Mouse (Mus musculus): ENCODE measurements around the gene Dysf. TPM values are rescaled to one million over a fixed set of nuclear protein-coding genes. Genes with fewer than 3 reads are reported as not detected.
"Not testable (repeated sequence)": the region's sequence is repeated elsewhere in the genome, so short reads cannot be mapped to it uniquely, and the experiment has no call there.

Gene Dysf
- total RNA-seq, 1 experiment, result 12.8 TPM

DNA sequence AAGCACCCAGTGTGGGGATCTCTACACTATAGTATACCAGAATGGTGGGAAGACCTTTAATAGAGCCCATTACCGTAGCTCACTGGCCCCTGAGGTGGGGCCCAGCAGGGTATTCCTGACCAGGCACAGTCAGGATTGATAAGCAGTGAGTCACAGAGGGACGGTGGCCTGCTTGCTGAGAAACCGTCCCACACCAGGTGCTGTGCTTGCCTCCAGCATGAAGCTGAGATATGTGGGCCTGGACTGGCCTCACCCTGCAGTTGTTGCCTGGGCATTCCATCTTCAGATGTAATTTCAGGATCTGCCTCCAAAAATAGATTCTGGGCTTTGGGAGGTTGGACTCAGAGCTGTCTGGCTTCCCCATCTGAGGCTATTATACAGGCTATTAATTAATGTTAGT is 13.6 kb downstream of the Dysf start:
- Histone ChIP-seq H3K9me3 (ENCODE audit: control insufficient read depth, insufficient read depth, low read depth, low read length) (no peaks in the 10 kb centered on the region), H3K4me3 (ENCODE audit: insufficient read depth in 1 of 2, low read depth in 1 of 2, low read length in 2 of 2, poor library complexity in 1 of 2, severe bottlenecking in 1 of 2) (no peak overlapping the region), H3K4me1 (ENCODE audit: control insufficient read depth in 2 of 2, insufficient read depth in 2 of 2, low read length in 2 of 2, poor library complexity in 1 of 2) (peaks cover 2 to 13% of the 10 kb centered on the region in 2 experiments; a peak in 2 of 4 replicates), H3K9ac (ENCODE audit: insufficient read depth, low read depth, low read length, poor library complexity, severe bottlenecking) (no peak overlapping the region), H3K27ac (ENCODE audit: insufficient read depth, low read depth, low read length, poor library complexity, severe bottlenecking) (no peak overlapping the region), H3K36me3 (ENCODE audit: control insufficient read depth, insufficient read depth, low read length, poor library complexity, severe bottlenecking) (no peaks in the 10 kb centered on the region)
- no peak for DNase-seq (ENCODE audit: low read depth, low spot score)
- in situ Hi-C loops (cut with MboI; ENCODE audit: low sequenced_read_pairs in 2 of 2, unreplicated experiment in 2 of 2), result no loop called here
- TF ChIP-seq ZNF384 (IDR thresholded peaks at IDR 0.05; ENCODE audit: low read depth, low read length), result no peak
- no peak for TF ChIP-seq ZC3H11A (IDR thresholded peaks at IDR 0.05; ENCODE audit: borderline replicate concordance, low read depth, low read length)
- TF ChIP-seq HCFC1 (IDR thresholded peaks at IDR 0.05; ENCODE audit: borderline replicate concordance, insufficient read depth, low read length), result no peak
- no peak for TF ChIP-seq MAFK (IDR thresholded peaks at IDR 0.05; ENCODE audit: insufficient read depth, low read depth, low read length)
- no peak for TF ChIP-seq CHD2 (IDR thresholded peaks at IDR 0.05; ENCODE audit: low read depth, low read length)

DNA sequence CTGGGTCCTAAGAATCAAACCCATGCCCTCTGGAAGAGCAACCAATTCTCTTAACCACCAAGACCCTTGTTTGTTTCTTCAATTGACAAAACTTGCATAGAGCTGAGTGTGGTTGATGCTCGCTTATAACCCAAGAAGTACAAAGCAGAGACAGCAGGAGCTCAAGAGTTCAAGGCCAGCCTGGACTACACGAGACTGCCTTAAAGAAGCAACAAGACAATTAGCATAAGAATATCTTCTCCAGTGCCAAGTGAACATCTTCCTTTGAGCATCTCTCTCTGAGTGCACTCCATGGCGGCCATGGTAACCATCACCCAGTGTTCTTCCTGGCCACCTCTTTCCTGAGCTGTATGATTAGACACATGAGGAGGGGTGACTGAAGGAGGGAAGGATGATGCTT is 17.2 kb downstream of the Dysf start:
- Histone ChIP-seq H3K4me1 (ENCODE audit: control insufficient read depth in 2 of 2, insufficient read depth in 2 of 2, low read length in 2 of 2, poor library complexity in 1 of 2) (peaks cover 0 to 2% of the 10 kb centered on the region in 2 experiments; a peak in 1 of 4 replicates), H3K27ac (ENCODE audit: insufficient read depth, low read depth, low read length, poor library complexity, severe bottlenecking) (no peak overlapping the region), H3K4me3 (ENCODE audit: insufficient read depth in 1 of 2, low read depth in 1 of 2, low read length in 2 of 2, poor library complexity in 1 of 2, severe bottlenecking in 1 of 2) (no peak overlapping the region), H3K36me3 (ENCODE audit: control insufficient read depth, insufficient read depth, low read length, poor library complexity, severe bottlenecking) (no peaks in the 10 kb centered on the region), H3K9me3 (ENCODE audit: control insufficient read depth, insufficient read depth, low read depth, low read length) (no peaks in the 10 kb centered on the region), H3K9ac (ENCODE audit: insufficient read depth, low read depth, low read length, poor library complexity, severe bottlenecking) (no peak overlapping the region)
- DNase-seq (ENCODE audit: low read depth, low spot score), result no peak
- no peak for TF ChIP-seq MAFK (IDR thresholded peaks at IDR 0.05; ENCODE audit: insufficient read depth, low read depth, low read length)
- TF ChIP-seq HCFC1 (IDR thresholded peaks at IDR 0.05; ENCODE audit: borderline replicate concordance, insufficient read depth, low read length), result no peak
- TF ChIP-seq ZNF384 (IDR thresholded peaks at IDR 0.05; ENCODE audit: low read depth, low read length), result no peak
- TF ChIP-seq ZC3H11A (IDR thresholded peaks at IDR 0.05; ENCODE audit: borderline replicate concordance, low read depth, low read length), result no peak
- TF ChIP-seq CHD2 (IDR thresholded peaks at IDR 0.05; ENCODE audit: low read depth, low read length), result no peak
- in situ Hi-C loops (cut with MboI; ENCODE audit: low sequenced_read_pairs in 2 of 2, unreplicated experiment in 2 of 2), result no loop called here

DNA sequence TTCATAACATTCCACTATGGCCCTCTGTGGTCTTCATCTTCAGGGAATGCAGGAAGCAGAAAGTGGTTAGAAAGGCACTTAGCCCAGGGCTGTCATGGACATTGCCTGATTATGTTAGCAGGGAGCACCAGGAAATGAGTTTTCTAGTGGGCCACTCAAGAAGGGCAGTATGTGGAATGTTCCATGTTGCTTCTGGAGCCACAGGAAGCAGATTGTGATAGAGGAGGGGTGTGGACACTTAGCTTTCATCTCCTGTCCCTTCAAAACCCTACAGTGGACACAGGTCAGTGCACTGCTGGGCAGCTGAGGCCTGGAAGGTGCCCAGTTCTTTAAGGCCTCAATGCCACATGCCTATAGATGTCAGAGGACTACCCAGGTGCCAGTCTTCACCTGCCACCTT is 20.4 kb downstream of the Dysf start:
- no peak overlapping the region for H3K4me3 ChIP-seq (ENCODE audit: insufficient read depth in 1 of 2, low read depth in 1 of 2, low read length in 2 of 2, poor library complexity in 1 of 2, severe bottlenecking in 1 of 2)
- TF ChIP-seq ZC3H11A (IDR thresholded peaks at IDR 0.05; ENCODE audit: borderline replicate concordance, low read depth, low read length) (no peak), CHD2 (IDR thresholded peaks at IDR 0.05; ENCODE audit: low read depth, low read length) (no peak), MAFK (IDR thresholded peaks at IDR 0.05; ENCODE audit: insufficient read depth, low read depth, low read length) (no peak), HCFC1 (IDR thresholded peaks at IDR 0.05; ENCODE audit: borderline replicate concordance, insufficient read depth, low read length) (no peak), ZNF384 (IDR thresholded peaks at IDR 0.05; ENCODE audit: low read depth, low read length) (no peak)

DNA sequence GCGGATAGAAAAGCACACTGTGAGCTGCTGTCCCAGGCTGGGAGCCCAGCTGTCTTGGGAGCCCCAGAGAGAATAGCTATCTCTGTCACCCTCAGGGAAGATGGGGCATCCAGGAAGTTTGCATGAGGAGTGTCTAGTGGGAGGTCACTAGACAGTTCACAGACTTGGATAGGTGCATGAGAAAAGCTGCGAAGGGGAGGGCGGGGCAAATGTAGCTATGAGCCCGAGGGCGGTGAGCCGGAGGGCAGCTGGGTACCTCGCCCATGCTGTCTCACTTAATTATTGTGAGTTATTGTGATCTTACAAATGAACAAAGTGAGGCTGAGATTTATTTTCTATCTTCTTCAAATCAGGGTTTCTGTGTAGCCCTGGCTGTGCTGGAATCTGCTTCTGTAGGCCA is 21.4 kb downstream of the Dysf start:
- peaks cover 0 to 2% of the 10 kb centered on the region in 2 experiments; a peak in 1 of 4 replicates for H3K4me1 ChIP-seq (ENCODE audit: control insufficient read depth in 2 of 2, insufficient read depth in 2 of 2, low read length in 2 of 2, poor library complexity in 1 of 2)
- in situ Hi-C loops (cut with MboI; ENCODE audit: low sequenced_read_pairs in 2 of 2, unreplicated experiment in 2 of 2), result no loop called here
- no peak overlapping the region for H3K4me3 ChIP-seq (ENCODE audit: insufficient read depth in 1 of 2, low read depth in 1 of 2, low read length in 2 of 2, poor library complexity in 1 of 2, severe bottlenecking in 1 of 2)
- no peak for TF ChIP-seq MAFK (IDR thresholded peaks at IDR 0.05; ENCODE audit: insufficient read depth, low read depth, low read length)
- TF ChIP-seq ZNF384 (IDR thresholded peaks at IDR 0.05; ENCODE audit: low read depth, low read length), result no peak
- TF ChIP-seq CHD2 (IDR thresholded peaks at IDR 0.05; ENCODE audit: low read depth, low read length), result no peak
- TF ChIP-seq ZC3H11A (IDR thresholded peaks at IDR 0.05; ENCODE audit: borderline replicate concordance, low read depth, low read length), result no peak
- TF ChIP-seq HCFC1 (IDR thresholded peaks at IDR 0.05; ENCODE audit: borderline replicate concordance, insufficient read depth, low read length), result no peak
- H3K9me3 ChIP-seq (ENCODE audit: control insufficient read depth, insufficient read depth, low read depth, low read length), result no peaks in the 10 kb centered on the region
- no peak overlapping the region for H3K27ac ChIP-seq (ENCODE audit: insufficient read depth, low read depth, low read length, poor library complexity, severe bottlenecking)
- no peak for DNase-seq (ENCODE audit: low read depth, low spot score)
- no peaks in the 10 kb centered on the region for H3K36me3 ChIP-seq (ENCODE audit: control insufficient read depth, insufficient read depth, low read length, poor library complexity, severe bottlenecking)
- H3K9ac ChIP-seq (ENCODE audit: insufficient read depth, low read depth, low read length, poor library complexity, severe bottlenecking), result no peak overlapping the region

More for the DNA sequence above, 20.4 kb downstream of the Dysf start:
- H3K4me1 ChIP-seq (ENCODE audit: control insufficient read depth in 2 of 2, insufficient read depth in 2 of 2, low read length in 2 of 2, poor library complexity in 1 of 2), result peaks cover 0 to 2% of the 10 kb centered on the region in 2 experiments; a peak in 1 of 4 replicates
- no peak overlapping the region for H3K27ac ChIP-seq (ENCODE audit: insufficient read depth, low read depth, low read length, poor library complexity, severe bottlenecking)
- no peaks in the 10 kb centered on the region for H3K36me3 ChIP-seq (ENCODE audit: control insufficient read depth, insufficient read depth, low read length, poor library complexity, severe bottlenecking)
- H3K9ac ChIP-seq (ENCODE audit: insufficient read depth, low read depth, low read length, poor library complexity, severe bottlenecking), result no peak overlapping the region
- in situ Hi-C loops (cut with MboI; ENCODE audit: low sequenced_read_pairs in 2 of 2, unreplicated experiment in 2 of 2), result no loop called here
- H3K9me3 ChIP-seq (ENCODE audit: control insufficient read depth, insufficient read depth, low read depth, low read length), result no peaks in the 10 kb centered on the region
- no peak for DNase-seq (ENCODE audit: low read depth, low spot score)

DNA sequence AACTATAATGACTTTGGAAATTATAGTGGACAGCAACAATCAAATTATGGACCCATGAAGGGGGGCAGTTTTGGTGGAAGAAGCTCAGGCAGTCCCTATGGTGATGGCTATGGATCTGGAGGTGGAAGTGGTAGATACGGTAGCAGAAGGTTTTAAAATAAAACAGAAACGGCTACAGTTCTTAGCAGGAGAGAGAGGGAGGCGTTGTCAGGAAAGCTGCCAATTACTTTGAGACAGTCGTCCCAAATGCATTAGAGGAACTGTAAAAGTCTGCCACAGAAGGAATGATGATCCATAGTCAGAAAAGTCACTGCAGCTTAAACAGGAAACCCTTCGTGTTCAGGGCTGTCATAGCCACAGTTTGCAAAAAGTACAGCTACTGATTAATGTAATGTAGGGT is 24.1 kb downstream of the Dysf start:
- H3K27ac ChIP-seq (ENCODE audit: insufficient read depth, low read depth, low read length, poor library complexity, severe bottlenecking); H3K9ac ChIP-seq (ENCODE audit: insufficient read depth, low read depth, low read length, poor library complexity, severe bottlenecking); H3K9me3 ChIP-seq (ENCODE audit: control insufficient read depth, insufficient read depth, low read depth, low read length); H3K4me1 ChIP-seq (ENCODE audit: control insufficient read depth in 2 of 2, insufficient read depth in 2 of 2, low read length in 2 of 2, poor library complexity in 1 of 2); H3K36me3 ChIP-seq (ENCODE audit: control insufficient read depth, insufficient read depth, low read length, poor library complexity, severe bottlenecking); in situ Hi-C loops (cut with MboI; ENCODE audit: low sequenced_read_pairs in 2 of 2, unreplicated experiment in 2 of 2); H3K4me3 ChIP-seq (ENCODE audit: insufficient read depth in 1 of 2, low read depth in 1 of 2, low read length in 2 of 2, poor library complexity in 1 of 2, severe bottlenecking in 1 of 2); DNase-seq (ENCODE audit: low read depth, low spot score): not testable (repeated sequence)
